Mouse (Mus musculus): ENCODE measurements around the gene Tdg. TPM values are rescaled to one million over a fixed set of nuclear protein-coding genes. Genes with fewer than 3 reads are reported as not detected.

Tdg gene
- total and polyA plus RNA-seq, 3 experiments, result 16.7 to 40.9 (median 18.8) TPM

DNA sequence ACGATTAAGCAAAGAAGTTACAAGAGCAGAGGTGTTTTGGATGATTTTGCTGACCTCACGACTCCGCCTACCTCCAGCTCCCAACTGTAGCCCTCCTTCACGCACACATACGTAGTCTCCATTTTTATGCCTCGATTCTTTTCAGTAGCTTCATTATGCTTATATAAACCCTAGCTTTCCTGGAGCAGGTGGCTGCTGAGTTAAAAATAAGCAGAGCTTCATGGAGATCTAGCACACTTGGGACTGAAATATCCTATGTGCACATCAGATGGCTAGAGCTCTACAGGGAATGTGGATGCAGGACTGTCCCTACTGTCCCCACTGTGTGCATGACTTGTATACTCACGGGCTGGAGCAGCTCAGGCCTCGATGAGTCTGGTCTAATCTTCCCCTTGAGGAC is 32.2 kb downstream of the Tdg start:
- no peak for ATAC-seq (ENCODE audit: extremely low read depth, insufficient number of reproducible peaks, low FRiP score, poor library complexity, severe bottlenecking)
- Histone ChIP-seq H3K4me1 (ENCODE audit: insufficient read depth, low read depth, low read length) (peaks cover 15% of the 10 kb centered on the region), H3K4me3 (ENCODE audit: low read depth, low read length) (no peak overlapping the region), H3K27me3 (ENCODE audit: insufficient read depth, low read length) (peaks cover 16% of the 10 kb centered on the region), H3K36me3 (replicated peaks) (no peaks in the 10 kb centered on the region), H3K9me3 (replicated peaks) (no peaks in the 10 kb centered on the region)
- no peak for TF ChIP-seq POLR2AphosphoS5 (IDR thresholded peaks at IDR 0.05; ENCODE audit: insufficient replicate concordance, low read depth, low read length)
- TF ChIP-seq TAL1 (conservative IDR thresholded peaks at IDR 0.05; ENCODE audit: low read depth, low read length), result no peak
- TF ChIP-seq CTCF (IDR thresholded peaks at IDR 0.05; ENCODE audit: low read depth, low read length), result no peak
- no peak for TF ChIP-seq GATA1 (IDR thresholded peaks at IDR 0.05; ENCODE audit: borderline replicate concordance, low read length)
- no peak for TF ChIP-seq GATA2 (IDR thresholded peaks at IDR 0.05; ENCODE audit: borderline replicate concordance, low read depth, low read length)
- no peak for DNase-seq (ENCODE audit: low spot score)

DNA sequence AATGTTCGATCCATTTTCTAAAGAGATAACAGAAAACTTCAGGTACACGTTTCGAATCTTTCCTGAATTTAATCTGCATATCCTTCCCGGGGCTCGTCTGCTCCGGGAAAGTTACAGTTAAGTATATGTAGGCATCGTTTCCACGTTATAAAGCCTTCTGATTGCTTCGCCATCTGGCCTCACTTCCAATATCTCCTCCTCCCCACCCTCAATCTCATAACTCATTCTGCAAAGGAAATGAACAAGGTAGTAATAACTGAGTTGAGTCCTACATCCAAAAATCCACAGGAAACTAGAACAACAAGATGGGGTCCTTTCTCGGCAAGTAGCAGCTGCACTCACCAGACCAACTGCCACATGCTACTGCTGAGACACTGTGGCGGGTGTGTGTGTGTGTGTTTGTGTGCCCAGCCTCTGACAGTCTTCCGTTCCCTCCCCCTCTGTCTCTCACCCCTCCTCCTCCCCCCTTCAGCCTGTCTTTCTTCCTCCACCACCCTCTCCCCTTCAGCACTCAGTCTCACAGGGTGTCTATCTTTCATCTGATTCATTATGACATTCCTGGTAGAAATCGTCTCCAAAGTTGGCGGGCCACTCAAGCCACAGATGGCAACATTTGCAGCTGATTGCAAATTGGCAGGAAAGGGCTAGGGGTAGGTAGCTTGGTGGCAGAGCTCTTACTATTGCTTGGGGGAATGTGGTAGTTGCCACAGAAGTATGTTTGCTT is 32.8 kb downstream of the Tdg start:
- H3K9me3 ChIP-seq (replicated peaks), result no peaks in the 10 kb centered on the region
- peaks cover 16% of the 10 kb centered on the region for H3K27me3 ChIP-seq (ENCODE audit: insufficient read depth, low read length)
- no peaks in the 10 kb centered on the region for H3K36me3 ChIP-seq (replicated peaks)
- ATAC-seq (ENCODE audit: extremely low read depth, insufficient number of reproducible peaks, low FRiP score, poor library complexity, severe bottlenecking), result no peak
- no peak for TF ChIP-seq GATA2 (IDR thresholded peaks at IDR 0.05; ENCODE audit: borderline replicate concordance, low read depth, low read length)
- no peak for TF ChIP-seq TAL1 (conservative IDR thresholded peaks at IDR 0.05; ENCODE audit: low read depth, low read length)
- no peak for TF ChIP-seq CTCF (IDR thresholded peaks at IDR 0.05; ENCODE audit: low read depth, low read length)
- no peak for TF ChIP-seq POLR2AphosphoS5 (IDR thresholded peaks at IDR 0.05; ENCODE audit: insufficient replicate concordance, low read depth, low read length)
- no peak for TF ChIP-seq GATA1 (IDR thresholded peaks at IDR 0.05; ENCODE audit: borderline replicate concordance, low read length)
- H3K4me1 ChIP-seq (ENCODE audit: insufficient read depth, low read depth, low read length), result peaks cover 15% of the 10 kb centered on the region
- no peak for DNase-seq (ENCODE audit: low spot score)
- H3K4me3 ChIP-seq (ENCODE audit: low read depth, low read length), result no peak overlapping the region

DNA sequence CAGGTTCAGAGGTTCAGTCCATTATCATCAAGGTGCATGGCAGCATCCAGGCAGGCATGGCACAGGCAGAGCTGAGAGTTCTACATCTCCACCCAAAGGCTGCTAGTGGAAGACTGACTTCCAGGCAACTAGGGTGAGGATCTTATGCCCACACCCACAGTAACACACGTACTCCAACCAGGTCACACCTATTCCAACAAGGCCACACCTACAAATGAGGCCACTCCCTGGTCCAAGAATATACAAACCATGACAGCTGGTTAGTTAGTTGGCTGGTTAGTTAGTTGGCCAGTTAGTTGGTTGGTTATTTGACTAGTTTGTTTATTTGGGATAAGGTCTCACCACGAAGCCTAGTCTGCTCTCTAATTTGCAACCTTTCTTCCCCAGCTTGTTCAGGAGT is 33.7 kb downstream of the Tdg start:
- TF ChIP-seq CTCF (IDR thresholded peaks at IDR 0.05; ENCODE audit: low read depth, low read length), result no peak
- TF ChIP-seq POLR2AphosphoS5 (IDR thresholded peaks at IDR 0.05; ENCODE audit: insufficient replicate concordance, low read depth, low read length), result no peak
- TF ChIP-seq GATA1 (IDR thresholded peaks at IDR 0.05; ENCODE audit: borderline replicate concordance, low read length), result no peak
- TF ChIP-seq TAL1 (conservative IDR thresholded peaks at IDR 0.05; ENCODE audit: low read depth, low read length), result no peak
- TF ChIP-seq GATA2 (IDR thresholded peaks at IDR 0.05; ENCODE audit: borderline replicate concordance, low read depth, low read length), result no peak
- H3K4me1 ChIP-seq (ENCODE audit: insufficient read depth, low read depth, low read length), result peaks cover 15% of the 10 kb centered on the region
- no peaks in the 10 kb centered on the region for H3K9me3 ChIP-seq (replicated peaks)
- DNase-seq (ENCODE audit: low spot score), result no peak
- no peaks in the 10 kb centered on the region for H3K36me3 ChIP-seq (replicated peaks)
- H3K27me3 ChIP-seq (ENCODE audit: insufficient read depth, low read length), result peaks cover 14% of the 10 kb centered on the region
- no peak for ATAC-seq (ENCODE audit: extremely low read depth, insufficient number of reproducible peaks, low FRiP score, poor library complexity, severe bottlenecking)
- no peak overlapping the region for H3K4me3 ChIP-seq (ENCODE audit: low read depth, low read length)

DNA sequence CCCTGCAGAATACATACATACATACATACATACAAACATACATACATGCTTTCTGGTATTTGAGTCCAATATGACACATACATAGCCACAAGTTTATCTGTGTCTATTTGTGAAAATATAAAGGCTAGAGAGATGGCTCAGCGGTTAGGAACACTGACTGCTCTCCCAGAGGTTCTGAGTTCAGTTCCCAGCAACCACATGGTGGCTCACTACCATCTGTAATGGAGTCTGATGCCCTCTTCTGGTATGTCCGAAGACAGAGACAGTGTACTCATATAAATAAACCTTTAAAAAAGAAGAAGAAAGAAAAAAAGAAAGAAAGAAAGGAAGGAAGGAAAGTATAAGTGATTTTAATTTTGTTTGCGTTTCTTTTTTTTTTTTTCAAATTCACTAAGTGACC is 36.3 kb downstream of the Tdg start:
- no peak for DNase-seq (ENCODE audit: low spot score)
- Histone ChIP-seq H3K9me3 (replicated peaks) (no peaks in the 10 kb centered on the region), H3K4me1 (ENCODE audit: insufficient read depth, low read depth, low read length) (peaks cover 15% of the 10 kb centered on the region), H3K27me3 (ENCODE audit: insufficient read depth, low read length) (peaks cover 13% of the 10 kb centered on the region), H3K36me3 (replicated peaks) (no peaks in the 10 kb centered on the region), H3K4me3 (ENCODE audit: low read depth, low read length) (no peak overlapping the region)
- no peak for TF ChIP-seq POLR2AphosphoS5 (IDR thresholded peaks at IDR 0.05; ENCODE audit: insufficient replicate concordance, low read depth, low read length)
- no peak for TF ChIP-seq GATA1 (IDR thresholded peaks at IDR 0.05; ENCODE audit: borderline replicate concordance, low read length)
- TF ChIP-seq CTCF (IDR thresholded peaks at IDR 0.05; ENCODE audit: low read depth, low read length), result no peak
- TF ChIP-seq TAL1 (conservative IDR thresholded peaks at IDR 0.05; ENCODE audit: low read depth, low read length), result no peak
- TF ChIP-seq GATA2 (IDR thresholded peaks at IDR 0.05; ENCODE audit: borderline replicate concordance, low read depth, low read length), result no peak
- no peak for ATAC-seq (ENCODE audit: extremely low read depth, insufficient number of reproducible peaks, low FRiP score, poor library complexity, severe bottlenecking)

DNA sequence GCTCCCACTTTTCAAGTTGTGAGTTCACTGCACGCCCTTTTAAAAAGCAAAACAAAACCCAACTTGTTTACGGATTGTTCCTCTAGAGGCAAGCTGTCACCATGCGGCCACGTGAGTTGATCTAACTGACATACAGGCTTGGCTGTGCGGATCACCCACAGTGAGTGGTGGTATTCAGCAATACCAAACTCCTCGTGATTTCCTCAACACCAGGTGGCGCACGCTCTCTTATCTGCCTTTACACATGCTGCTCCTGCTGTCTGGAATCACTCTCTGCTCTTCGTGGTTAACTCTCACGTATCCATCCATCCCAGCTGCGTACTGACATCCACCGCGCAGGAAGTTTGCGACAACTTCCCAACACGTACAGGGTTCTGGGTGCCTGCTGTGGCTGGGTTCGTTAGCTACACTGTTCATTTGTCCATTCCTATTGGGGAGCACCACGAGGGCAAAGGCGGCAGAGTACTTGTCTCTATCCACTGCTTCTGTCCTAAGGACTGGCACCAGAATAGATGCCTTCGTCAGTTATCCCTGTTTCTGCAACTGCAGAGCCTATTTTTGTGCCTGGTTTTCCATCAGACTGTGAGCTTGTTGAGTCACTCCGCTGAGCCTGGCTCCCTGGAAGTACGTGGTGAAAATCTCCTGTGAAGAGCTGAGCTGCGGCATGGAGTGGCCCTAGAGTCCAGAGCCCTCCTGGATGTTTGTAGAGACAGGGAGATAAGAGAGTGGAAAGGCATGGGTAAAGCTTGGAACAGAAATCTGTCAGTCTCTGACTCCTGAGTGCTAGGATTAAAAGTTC is 37.0 kb downstream of the Tdg start:
- Histone ChIP-seq H3K4me3 (ENCODE audit: low read depth, low read length) (peak overlapping the region; percentile 29; the same call in 1 of the 2 replicates), H3K36me3 (replicated peaks) (no peaks in the 10 kb centered on the region)
- TF ChIP-seq CTCF (IDR thresholded peaks at IDR 0.05; ENCODE audit: low read depth, low read length), result peak; percentile 47
- TF ChIP-seq GATA2 (IDR thresholded peaks at IDR 0.05; ENCODE audit: borderline replicate concordance, low read depth, low read length), result no peak
- peak; percentile 46; the same call in 1 of the 2 replicates for TF ChIP-seq TAL1 (conservative IDR thresholded peaks at IDR 0.05; ENCODE audit: low read depth, low read length)

DNA sequence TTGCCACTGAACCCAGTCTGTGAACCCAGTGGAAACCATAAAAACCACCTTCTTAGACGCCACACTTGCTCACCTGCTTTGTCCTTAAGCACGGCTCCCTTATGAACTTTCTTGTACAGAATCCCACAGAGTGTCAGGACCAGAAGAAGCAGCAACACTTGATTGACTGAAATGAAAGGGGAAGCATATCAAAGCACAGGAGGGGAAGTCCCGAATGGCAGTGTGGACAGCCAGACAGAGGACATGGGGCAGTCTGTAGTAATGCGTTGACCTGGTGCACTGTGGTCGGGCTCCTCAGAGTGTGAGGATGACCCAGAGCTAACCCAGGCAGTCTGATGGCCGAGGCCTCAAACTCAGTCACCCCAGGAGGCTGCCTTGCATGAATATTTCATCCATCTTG is 40.6 kb downstream of the Tdg start:
- H3K27me3 ChIP-seq (ENCODE audit: insufficient read depth, low read length), result peaks cover 10% of the 10 kb centered on the region; the same call in 1 of the 2 replicates
- TF ChIP-seq CTCF (IDR thresholded peaks at IDR 0.05; ENCODE audit: low read depth, low read length), result no peak
- TF ChIP-seq GATA2 (IDR thresholded peaks at IDR 0.05; ENCODE audit: borderline replicate concordance, low read depth, low read length), result no peak
- TF ChIP-seq TAL1 (conservative IDR thresholded peaks at IDR 0.05; ENCODE audit: low read depth, low read length), result no peak
- no peak for TF ChIP-seq POLR2AphosphoS5 (IDR thresholded peaks at IDR 0.05; ENCODE audit: insufficient replicate concordance, low read depth, low read length)
- TF ChIP-seq GATA1 (IDR thresholded peaks at IDR 0.05; ENCODE audit: borderline replicate concordance, low read length), result no peak
- DNase-seq (ENCODE audit: low spot score) (no peak), ATAC-seq (ENCODE audit: extremely low read depth, insufficient number of reproducible peaks, low FRiP score, poor library complexity, severe bottlenecking) (no peak)
- no peaks in the 10 kb centered on the region for H3K36me3 ChIP-seq (replicated peaks)
- no peaks in the 10 kb centered on the region for H3K9me3 ChIP-seq (replicated peaks)
- no peak overlapping the region for H3K4me3 ChIP-seq (ENCODE audit: low read depth, low read length)
- peaks cover 4% of the 10 kb centered on the region for H3K4me1 ChIP-seq (ENCODE audit: insufficient read depth, low read depth, low read length)

More for the DNA sequence above, 37.0 kb downstream of the Tdg start:
- Histone ChIP-seq H3K9me3 (replicated peaks) (no peaks in the 10 kb centered on the region), H3K4me1 (ENCODE audit: insufficient read depth, low read depth, low read length) (peaks cover 15% of the 10 kb centered on the region), H3K27me3 (ENCODE audit: insufficient read depth, low read length) (peaks cover 13% of the 10 kb centered on the region)
- peak; percentile 95 for ATAC-seq (ENCODE audit: extremely low read depth, insufficient number of reproducible peaks, low FRiP score, poor library complexity, severe bottlenecking)
- peak; percentile 58 for DNase-seq (ENCODE audit: low spot score)

Measured in G1E (cell line).